Mouse (Mus musculus) embryonic stem cell, embryonic (primary cell): ENCODE results near the gene Slc39a11.

Source experiments
- CTCF ChIA-PET, 4 experiments: fragments of 300-600 bp in 2 of 4; fragments of 350-600 bp in 2 of 4; sonication (Branson Sonifier 250); formaldehyde crosslinking; loops; one replicate each; lab custom pipeline; 2022; ENCODE audit warnings: inconsistent platforms in 2 of 4; lab: Charles Lee
- POLR2A ChIA-PET, 4 experiments: fragments of 300-600 bp in 2 of 4; fragments of 350-600 bp in 2 of 4; sonication (Branson Sonifier 250); formaldehyde crosslinking; loops; one replicate each; lab custom pipeline; 2022; ENCODE audit warnings: antibody characterized with exemption in 4 of 4, inconsistent platforms in 1 of 4; lab: Charles Lee

Gene Slc39a11

DNA sequence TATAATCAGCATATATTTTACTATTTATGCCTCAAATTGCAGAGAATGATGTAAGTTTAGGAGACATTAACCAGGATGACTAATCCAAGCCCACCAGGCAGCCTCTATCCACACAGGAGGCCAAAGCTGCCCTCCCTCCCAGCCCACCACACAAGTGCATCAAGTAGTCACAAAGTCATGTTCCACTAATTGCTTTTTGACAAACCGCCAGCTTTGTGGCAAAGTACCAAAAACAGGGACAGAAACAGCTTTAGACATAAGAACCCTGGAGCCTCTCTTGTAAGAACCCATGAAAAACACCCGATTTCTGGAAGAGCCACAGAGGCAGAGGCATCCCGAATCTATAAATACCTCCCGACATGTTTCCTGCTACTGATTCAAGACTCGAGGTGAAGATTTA is 39.6 kb downstream of the Slc39a11 start:
- ChIA-PET CTCF (interaction anchor here in 3 of 4 experiments (0.6 to 4.7 kb wide), 6 partner anchors 46 to 1948 kb away, joined by 3 to 51 read pairs (median 6); no protein-coding TSS in a partner anchor), POLR2A (interaction anchor here in 1 of 4 experiments (0.7 to 0.8 kb wide), 3 partner anchors 45 to 119 kb away, joined by 3 read pairs; no protein-coding TSS in a partner anchor)

DNA sequence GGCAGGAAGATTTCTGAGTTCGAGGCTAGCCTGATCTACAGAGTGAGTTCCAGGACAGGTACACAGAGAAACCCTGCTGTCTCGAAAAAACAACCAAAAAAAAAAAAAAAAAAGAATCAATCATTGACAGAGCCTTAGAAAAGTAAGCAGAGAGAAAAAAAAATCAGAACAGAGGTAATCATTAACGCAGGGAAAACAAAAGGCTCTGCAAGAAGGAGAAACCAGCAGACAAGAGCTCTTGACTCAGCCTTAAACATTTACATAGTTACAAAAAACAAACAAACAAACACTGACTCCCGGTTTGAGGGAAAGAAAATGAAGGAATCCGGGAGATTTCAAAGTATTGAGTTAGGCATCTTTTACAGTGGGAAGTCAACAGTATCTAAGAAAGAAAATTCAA is 40.3 kb downstream of the Slc39a11 start:
- ChIA-PET POLR2A (interaction anchor here in 2 of 4 experiments (0.7 to 0.8 kb wide), 2 partner anchors 106 to 119 kb away, joined by 3 read pairs; no protein-coding TSS in a partner anchor), CTCF (interaction anchor here in 2 of 4 experiments (0.6 to 4.7 kb wide), 4 partner anchors 110 to 1947 kb away, joined by 3 to 51 read pairs (median 6); no protein-coding TSS in a partner anchor)

DNA sequence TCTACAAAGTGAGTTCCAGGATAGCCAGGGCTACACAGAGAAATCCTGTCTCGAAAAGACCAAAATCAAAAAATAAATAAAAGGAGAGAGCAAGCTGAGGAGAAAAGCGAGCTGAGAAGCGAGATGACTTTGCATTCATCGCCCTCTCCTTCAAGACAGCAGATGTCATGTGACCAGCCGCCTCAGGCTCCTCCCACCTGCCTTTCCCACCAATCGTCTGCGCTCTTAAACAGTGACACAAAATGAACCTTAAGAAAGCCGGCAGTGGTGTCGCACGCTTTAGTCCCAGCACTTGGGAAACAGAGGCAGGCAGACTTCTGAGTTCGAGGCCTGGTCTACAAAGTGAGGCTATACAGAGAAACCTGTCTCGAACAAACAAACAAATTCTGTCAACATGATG is 42.3 kb downstream of the Slc39a11 start:
- CTCF ChIA-PET: interaction anchor here in 3 of 4 experiments (0.6 to 2.1 kb wide), 4 partner anchors 108 to 587 kb away, joined by 3 to 7 read pairs (median 5); no protein-coding TSS in a partner anchor

DNA sequence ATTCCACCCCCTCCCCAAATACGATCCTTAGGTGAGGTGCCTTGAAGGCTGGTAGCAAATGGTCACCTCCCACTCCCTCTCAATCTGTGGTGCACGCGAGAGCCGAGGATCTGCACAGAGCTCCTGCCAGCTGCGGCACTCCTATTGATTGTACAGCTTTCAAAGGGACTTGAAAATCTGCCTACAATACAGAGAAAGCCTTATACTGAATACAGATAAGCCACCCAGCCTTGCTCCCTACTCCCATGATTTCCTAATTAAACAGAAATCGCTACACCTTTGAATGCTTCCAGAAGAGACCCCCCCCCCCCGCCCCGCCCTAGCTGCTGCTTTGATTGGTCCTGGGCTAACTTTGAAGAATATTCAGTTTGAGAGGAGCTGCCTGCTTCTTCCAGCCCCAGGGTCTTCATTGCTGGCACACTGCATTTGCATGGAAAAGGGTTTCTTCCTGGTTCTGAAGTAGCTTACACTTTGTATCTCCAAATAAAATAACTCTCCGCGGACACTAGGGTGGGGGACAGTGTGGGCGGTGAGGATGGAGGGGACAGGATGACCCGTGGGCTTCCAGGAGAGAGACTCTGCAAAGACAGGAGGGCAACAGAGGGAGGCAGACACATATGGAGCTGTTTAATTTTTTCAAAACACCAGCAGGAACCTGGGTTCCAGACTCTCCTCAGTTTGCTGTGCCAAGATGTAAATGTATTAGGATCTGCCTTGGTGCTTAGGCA is 48.1 kb downstream of the Slc39a11 start:
- POLR2A ChIA-PET: interaction anchor here in 3 of 4 experiments (0.6 to 2.0 kb wide), 11 partner anchors 9 to 408 kb away, joined by 3 to 7 read pairs (median 3); no protein-coding TSS in a partner anchor
- CTCF ChIA-PET: interaction anchor here (0.6 to 1.8 kb wide), 9 partner anchors 10 to 427 kb away, joined by 3 to 10 read pairs (median 3); partner anchors contain the start of gene Sstr2 (in 1 of the 4)

More for the DNA sequence above, 42.3 kb downstream of the Slc39a11 start:
- POLR2A ChIA-PET: interaction anchor here in 3 of 4 experiments (1.0 to 2.4 kb wide), 10 partner anchors 9 to 316 kb away, joined by 3 to 10 read pairs (median 3); partner anchors contain the start of gene Sstr2 (in 1 of the 3)

DNA sequence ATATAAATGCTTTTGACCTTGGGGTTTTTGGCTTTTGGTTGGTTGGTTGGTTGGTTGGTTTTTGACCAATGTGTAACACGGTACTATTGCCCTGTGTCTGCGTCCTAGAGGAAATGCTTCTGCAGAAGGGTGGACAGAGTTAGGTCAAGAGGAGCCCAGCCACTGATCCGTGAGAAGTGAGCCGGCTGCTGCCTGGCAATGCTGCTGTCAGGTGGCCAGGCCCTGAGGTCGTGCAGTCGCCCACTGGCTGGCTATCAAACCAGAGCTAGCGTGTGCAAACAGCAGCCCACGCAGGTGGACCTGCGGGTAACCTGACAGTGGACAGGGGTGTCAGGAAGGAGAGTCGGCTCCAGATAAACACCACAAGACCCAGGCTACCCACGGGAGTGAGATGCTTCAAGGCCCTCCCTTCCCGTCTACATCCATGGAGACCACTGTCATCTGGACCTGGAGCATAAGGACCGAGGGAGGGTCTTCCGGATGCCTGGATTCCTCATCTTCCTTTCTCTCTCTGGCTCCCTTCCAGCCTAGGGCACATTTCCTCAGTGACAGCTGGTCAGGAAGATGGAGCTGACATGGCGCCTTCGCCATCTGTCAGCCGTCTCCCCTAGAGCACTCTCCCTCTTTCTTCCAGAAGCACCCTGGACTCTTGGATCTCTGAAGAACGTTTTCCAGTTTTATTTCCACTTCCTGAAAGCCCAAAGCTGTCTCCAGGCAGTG is 49.2 kb downstream of the Slc39a11 start:
- CTCF ChIA-PET: interaction anchor here in 1 of 4 experiments (1.1 kb wide), 1 partner anchor 13 kb away, joined by 3 read pairs; no protein-coding TSS in a partner anchor
- POLR2A ChIA-PET: interaction anchor here in 3 of 4 experiments (0.5 to 1.9 kb wide), 5 partner anchors 11 to 378 kb away, joined by 3 to 6 read pairs (median 3); partner anchors contain the start of gene Sstr2 (in 1 of the 3)

DNA sequence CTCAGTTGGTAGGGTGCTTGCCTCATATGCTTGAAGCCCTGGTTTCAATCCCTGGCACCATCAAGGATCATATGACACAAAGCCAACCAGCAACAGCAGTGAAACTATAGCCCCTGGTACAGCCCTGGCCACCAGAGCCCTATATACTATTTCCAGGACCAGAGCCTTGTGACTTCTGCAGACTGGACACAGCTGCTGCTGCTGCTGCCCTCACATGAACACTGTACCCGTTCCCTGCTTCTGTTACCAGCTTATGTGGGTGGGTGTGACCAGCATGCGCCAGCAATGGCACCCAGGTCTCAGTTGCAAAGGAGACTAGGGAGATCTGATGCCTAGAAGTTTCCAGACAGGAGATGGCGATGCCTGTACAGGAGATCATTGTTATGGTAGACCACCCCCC is 52.2 kb downstream of the Slc39a11 start:
- ChIA-PET CTCF (interaction anchor here in 3 of 4 experiments (0.6 to 1.4 kb wide), 3 partner anchors 15 to 145 kb away, joined by 3 to 4 read pairs (median 3); no protein-coding TSS in a partner anchor), POLR2A (interaction anchor here in 2 of 4 experiments (0.5 to 0.6 kb wide), 2 partner anchors 23 to 178 kb away, joined by 3 read pairs; no protein-coding TSS in a partner anchor)

DNA sequence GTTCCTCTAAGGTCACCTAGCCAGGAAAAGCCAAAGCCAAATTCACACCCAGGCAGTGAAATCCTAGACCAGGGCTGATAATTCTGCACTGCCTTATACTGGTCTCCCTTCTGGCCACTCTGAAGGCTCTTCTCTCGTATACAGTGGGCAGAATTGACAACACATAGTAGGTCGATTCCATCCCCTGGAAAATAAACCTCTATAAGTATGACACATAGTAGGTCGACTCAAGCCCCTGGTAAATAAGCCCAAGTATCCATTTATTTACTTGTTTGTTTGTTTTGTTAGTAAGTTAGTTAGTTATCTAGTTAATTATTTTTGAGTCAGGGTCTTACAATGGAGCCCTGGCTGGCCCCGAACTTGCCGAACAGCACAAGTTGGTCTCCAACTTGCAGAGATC is 54.7 kb downstream of the Slc39a11 start:
- ChIA-PET POLR2A (no interaction called here), CTCF (no interaction called here)

DNA sequence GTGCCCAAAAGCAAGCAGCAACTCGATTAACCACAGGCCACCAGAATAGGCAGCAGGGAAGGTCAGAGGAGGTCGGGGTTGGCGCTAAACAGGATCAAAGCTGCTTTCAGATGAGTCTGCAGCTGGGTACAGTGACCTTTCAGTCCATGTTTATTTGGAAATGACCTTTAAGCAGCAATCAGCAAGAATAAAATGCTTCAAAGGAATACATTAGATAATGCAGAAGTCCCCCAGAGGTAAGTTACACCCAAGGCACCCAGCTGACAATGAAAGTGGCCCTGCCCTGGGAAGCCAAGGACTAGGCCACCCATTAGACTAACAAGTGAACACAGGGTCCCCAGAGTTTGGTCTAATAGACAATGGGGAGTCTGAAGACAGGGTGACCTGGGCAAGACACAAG is 60.9 kb downstream of the Slc39a11 start:
- ChIA-PET POLR2A (interaction anchor here in 3 of 4 experiments (0.6 to 3.3 kb wide), 30 partner anchors 11 to 749 kb away, joined by 3 to 24 read pairs (median 4); partner anchors contain the start of genes Cdc42ep4 (in 1 of the 3) and Sstr2 (in 1 of the 3)), CTCF (interaction anchor here in 1 of 4 experiments (0.5 to 3.0 kb wide), 4 partner anchors 23 to 228 kb away, joined by 3 to 11 read pairs (median 7); no protein-coding TSS in a partner anchor)

DNA sequence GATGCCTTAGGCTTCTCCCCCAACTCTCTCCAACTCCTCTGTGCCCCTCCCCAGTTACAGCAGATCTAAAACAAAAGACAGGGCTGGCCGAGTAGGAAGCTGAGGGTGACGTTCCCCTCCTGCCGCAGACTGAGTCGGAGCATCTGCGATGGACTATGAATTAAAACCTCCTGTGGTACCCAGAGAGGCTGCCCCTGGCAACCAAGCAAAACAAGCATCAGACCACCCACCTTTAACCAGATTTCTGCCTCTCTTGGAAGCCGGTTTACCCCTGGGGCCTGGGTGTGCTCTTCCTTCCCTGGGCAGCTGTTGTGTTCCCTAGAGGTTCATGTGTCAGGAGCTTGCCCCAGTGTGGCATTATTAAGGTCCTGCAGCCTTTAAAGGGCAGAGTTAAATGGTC is 63.5 kb downstream of the Slc39a11 start:
- ChIA-PET CTCF (interaction anchor here in 3 of 4 experiments (0.6 to 1.3 kb wide), 4 partner anchors 9 to 155 kb away, joined by 3 read pairs; no protein-coding TSS in a partner anchor), POLR2A (interaction anchor here in 3 of 4 experiments (0.6 to 2.2 kb wide), 7 partner anchors 9 to 124 kb away, joined by 3 to 8 read pairs (median 3); partner anchors contain the start of gene Cpsf4l (in 1 of the 3))

DNA sequence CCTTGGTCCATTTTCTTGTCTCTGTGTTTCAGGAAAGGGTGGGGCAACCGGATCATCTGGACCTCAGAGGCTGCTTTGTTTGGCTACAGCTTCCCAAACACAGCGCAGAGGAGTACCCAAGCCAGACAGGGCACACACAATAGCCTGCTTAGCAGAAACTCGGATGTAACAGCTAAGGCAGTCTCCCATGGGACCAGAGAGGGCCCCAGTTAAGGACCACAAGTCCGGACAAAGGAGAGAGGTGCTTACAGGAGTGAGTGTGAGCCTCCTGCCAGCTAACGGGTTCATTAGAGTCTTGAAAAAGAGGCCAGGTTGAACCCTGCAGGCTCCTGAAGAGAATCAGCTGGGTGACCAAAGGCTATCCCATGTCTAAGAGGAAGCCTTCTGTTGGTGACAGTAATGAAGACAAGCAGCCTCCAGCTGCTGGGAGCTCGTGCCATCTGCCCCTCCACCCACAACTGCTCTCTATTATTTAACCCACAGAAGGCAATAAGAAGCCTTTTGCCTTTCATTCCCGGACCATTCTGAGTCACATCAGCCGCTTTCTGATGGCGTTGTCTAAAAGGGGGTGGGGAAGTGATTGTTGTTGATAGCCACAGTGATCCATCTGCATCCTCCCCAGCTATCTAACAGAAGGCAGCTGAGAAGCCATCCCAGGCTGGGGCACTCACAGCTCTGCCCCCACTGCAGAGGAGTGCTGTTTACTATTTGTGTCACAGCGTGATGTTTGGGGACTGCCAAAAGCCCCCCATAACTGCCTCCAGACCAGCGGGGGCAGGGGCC is 65.8 kb downstream of the Slc39a11 start:
- CTCF ChIA-PET: interaction anchor here in 3 of 4 experiments (0.6 to 1.6 kb wide), 5 partner anchors 28 to 419 kb away, joined by 3 to 4 read pairs (median 3); no protein-coding TSS in a partner anchor
- POLR2A ChIA-PET: interaction anchor here in 3 of 4 experiments (0.6 to 2.0 kb wide), 10 partner anchors 10 to 1256 kb away, joined by 3 to 7 read pairs (median 4); partner anchors contain the start of gene Sstr2 (in 1 of the 3)

DNA sequence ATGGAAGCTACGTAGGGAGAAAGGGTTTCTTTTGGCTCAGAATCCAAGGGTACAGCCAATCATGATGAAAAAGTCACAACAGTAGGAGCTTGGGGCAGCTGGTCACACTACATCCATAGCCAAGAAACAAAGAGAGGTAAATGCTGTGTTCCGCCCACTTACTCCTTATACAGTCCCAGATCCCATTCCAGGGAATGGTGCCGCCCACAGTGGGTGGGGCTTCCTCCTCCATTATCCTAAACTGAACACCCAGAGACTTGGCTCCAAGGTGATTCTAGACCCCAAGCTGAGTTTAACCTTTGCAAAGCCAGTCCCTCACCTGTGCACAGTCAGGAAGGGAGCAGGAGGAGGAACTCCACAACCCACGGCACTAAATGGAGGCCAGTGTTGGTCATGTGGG is 72.7 kb downstream of the Slc39a11 start:
- CTCF ChIA-PET: interaction anchor here (0.6 to 1.0 kb wide), 6 partner anchors 9 to 1746 kb away, joined by 3 to 8 read pairs (median 4); no protein-coding TSS in a partner anchor
- POLR2A ChIA-PET: interaction anchor here (0.6 to 1.3 kb wide), 17 partner anchors 8 to 208 kb away, joined by 3 to 8 read pairs (median 3); partner anchors contain the start of gene Sstr2 (in 1 of the 4)

DNA sequence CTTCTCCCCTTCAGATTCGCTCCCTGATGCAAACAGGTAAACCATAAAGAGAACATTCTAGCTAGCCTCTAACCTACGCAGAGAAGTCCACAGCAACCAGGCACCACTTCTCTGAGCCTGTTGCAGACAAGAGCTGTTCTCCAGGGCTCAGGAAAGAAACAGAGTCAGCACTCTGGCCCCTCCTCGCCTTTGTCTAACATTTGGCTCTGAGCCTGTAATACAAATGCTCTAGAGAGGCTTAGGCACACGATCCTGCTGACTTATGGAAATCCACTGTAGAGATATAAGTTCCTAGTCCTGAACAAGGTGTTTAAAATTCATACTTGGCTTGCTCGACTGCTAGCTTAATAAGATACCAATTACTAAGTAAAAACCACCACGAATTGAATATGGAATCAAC is 77.2 kb downstream of the Slc39a11 start:
- CTCF ChIA-PET: interaction anchor here in 2 of 4 experiments (0.6 to 1.6 kb wide), 3 partner anchors 45 to 654 kb away, joined by 3 to 6 read pairs (median 6); no protein-coding TSS in a partner anchor
- POLR2A ChIA-PET: no interaction called here

DNA sequence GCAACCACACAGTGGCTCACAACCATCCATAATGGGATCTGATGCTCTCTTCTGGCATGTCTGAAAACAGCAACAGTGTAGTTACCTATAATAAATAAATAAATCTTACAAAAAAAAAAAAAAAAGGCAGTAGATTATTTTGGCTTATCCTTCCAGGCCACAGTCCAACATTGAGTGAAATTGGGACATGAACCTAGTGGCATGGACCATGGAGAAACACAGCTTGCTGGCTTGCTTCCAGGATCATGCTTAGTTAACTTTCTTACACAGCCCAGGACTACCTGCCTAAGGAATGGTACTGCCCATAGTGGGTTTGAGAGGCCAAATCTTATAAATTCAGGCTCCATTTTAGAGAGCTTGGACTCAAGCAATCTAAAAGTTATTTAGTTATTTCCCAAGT is 78.3 kb downstream of the Slc39a11 start:
- CTCF ChIA-PET: interaction anchor here in 3 of 4 experiments (0.6 to 1.6 kb wide), 4 partner anchors 9 to 73 kb away, joined by 3 to 6 read pairs (median 4); no protein-coding TSS in a partner anchor

DNA sequence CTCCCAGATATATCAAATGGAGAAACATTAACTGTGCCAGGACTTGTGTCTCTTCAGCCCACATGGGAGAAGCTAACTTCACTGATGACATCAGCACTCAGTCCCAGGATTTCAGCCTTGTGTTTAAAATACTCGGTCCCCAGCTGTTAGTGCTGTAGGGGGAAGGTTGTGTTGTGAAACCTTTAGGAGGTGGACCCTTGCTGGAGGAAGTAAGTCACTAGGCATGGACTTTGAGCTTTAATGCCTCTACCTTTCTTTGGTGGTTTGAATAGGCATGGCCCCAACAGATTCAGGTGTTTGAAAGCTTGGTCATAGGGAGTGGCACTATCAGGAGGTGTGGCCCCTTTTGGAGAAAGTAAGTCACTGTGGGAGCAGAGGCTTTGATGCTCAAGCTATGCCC is 80.9 kb downstream of the Slc39a11 start:
- ChIA-PET CTCF (interaction anchor here in 3 of 4 experiments (0.6 to 1.5 kb wide), 8 partner anchors 8 to 387 kb away, joined by 3 to 4 read pairs (median 3); no protein-coding TSS in a partner anchor), POLR2A (interaction anchor here in 3 of 4 experiments (0.9 to 2.5 kb wide), 6 partner anchors 8 to 49 kb away, joined by 3 to 9 read pairs (median 4); no protein-coding TSS in a partner anchor)

More for the DNA sequence above, 78.3 kb downstream of the Slc39a11 start:
- POLR2A ChIA-PET: interaction anchor here in 3 of 4 experiments (0.5 to 0.9 kb wide), 8 partner anchors 17 to 768 kb away, joined by 3 to 9 read pairs (median 3); no protein-coding TSS in a partner anchor

DNA sequence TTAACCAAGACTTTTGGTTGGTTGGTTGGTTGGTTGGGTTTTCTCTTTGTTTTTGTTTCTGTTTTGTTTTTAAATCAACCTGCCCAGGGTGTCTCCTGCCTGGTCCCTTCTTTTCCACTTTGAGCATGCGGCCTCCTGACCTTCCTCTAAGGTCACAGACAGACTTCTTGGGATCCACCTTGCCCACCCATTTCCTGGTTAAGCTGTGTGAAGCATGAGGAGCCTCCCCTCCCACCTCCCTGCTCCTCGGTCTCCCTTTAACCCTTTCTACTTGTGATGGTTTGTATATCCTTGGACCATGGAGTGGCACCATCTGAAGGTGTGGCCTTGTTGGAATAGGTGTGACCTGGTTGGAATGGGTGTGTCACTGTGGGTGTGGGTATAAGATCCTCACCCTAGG is 82.0 kb downstream of the Slc39a11 start:
- POLR2A ChIA-PET: interaction anchor here (0.6 to 4.3 kb wide), 12 partner anchors 9 to 366 kb away, joined by 3 to 24 read pairs (median 4); no protein-coding TSS in a partner anchor
- CTCF ChIA-PET: interaction anchor here (0.6 to 1.5 kb wide), 4 partner anchors 9 to 1040 kb away, joined by 3 to 8 read pairs (median 4); no protein-coding TSS in a partner anchor
